Mouse (Mus musculus) liver, adult 2 months (tissue): ENCODE data around the gene Rai14.

ENCODE experiments used
- CTCF ChIP-seq: fragments of 200-500 bp; IDR thresholded peaks from 2 replicates; pipeline ENCODE4 v1.5.1; 2011; ENCODE audit warnings: low read depth, low read length, control low read depth
- POLR2A ChIP-seq: fragments of 200-500 bp; IDR thresholded peaks from 2 replicates; pipeline ENCODE4 v1.6.1; 2011; ENCODE audit warnings: low read length, control low read depth; ENCODE audit not compliant: insufficient read depth; ENCODE audit errors: extremely low read depth

GRCm38 (mm10) chr15:10648372-10649109 lies 65.9 kb downstream of the Rai14 start:
- TF ChIP-seq CTCF (no peak), POLR2A (no peak)
